Mouse (Mus musculus) stomach, postnatal 0 days (tissue): Measurements from ENCODE around the gene 9130213A22Rik. TPM values are rescaled to one million over a fixed set of nuclear protein-coding genes. Genes with fewer than 3 reads are reported as not detected.
A peak's percentile ranks its signal among the peaks of the same experiment; 100 is the strongest.

Experiments
- ATAC-seq: fragments of 200-750 bp; cut with Nextera tagmentation; 2 replicates; pipeline ENCODE4 v1.8.0; 2017; ENCODE audit not compliant: low FRiP score, low TSS enrichment
- DNase-seq: peaks from one replicate; pipeline ENCODE4 v3.0.0-alpha.2; 2016; ENCODE audit warnings: low spot score
- H3K27ac ChIP-seq: fragments of 300-500 bp; sonication (generic); replicated peaks from 2 replicates; pipeline ENCODE4 v1.5.1; 2014; ENCODE audit warnings: mild to moderate bottlenecking, control low read depth
- H3K27me3 ChIP-seq: fragments of 300-500 bp; sonication (generic); 2 replicates; pipeline ENCODE4 v1.6.1; 2014; ENCODE audit warnings: low read length; ENCODE audit not compliant: control insufficient read depth, insufficient read depth
- H3K36me3 ChIP-seq: fragments of 300-500 bp; sonication (generic); 2 replicates; pipeline ENCODE4 v1.6.1; 2014; ENCODE audit warnings: low read length, mixed read lengths; ENCODE audit not compliant: control insufficient read depth, insufficient read depth
- H3K4me1 ChIP-seq: fragments of 300-500 bp; sonication (generic); replicated peaks from 2 replicates; pipeline ENCODE4 v1.6.1; 2014; ENCODE audit warnings: antibody characterized with exemption; ENCODE audit not compliant: control insufficient read depth, insufficient read depth
- H3K4me2 ChIP-seq: fragments of 300-500 bp; sonication (generic); replicated peaks from 2 replicates; pipeline ENCODE4 v1.6.1; 2014; ENCODE audit warnings: low read depth, mild to moderate bottlenecking, control low read depth, moderate library complexity
- H3K4me3 ChIP-seq: fragments of 300-500 bp; sonication (generic); 2 replicates; pipeline ENCODE4 v1.5.1; 2014; ENCODE audit warnings: low read depth, low read length, control low read depth
- H3K9ac ChIP-seq: fragments of 300-500 bp; sonication (generic); 2 replicates; pipeline ENCODE4 v1.6.1; 2014; ENCODE audit warnings: mild to moderate bottlenecking, low read length, control low read depth, mixed read lengths
- H3K9me3 ChIP-seq: fragments of 300-500 bp; sonication (generic); 2 replicates; pipeline ENCODE4 v1.6.1; 2016; ENCODE audit warnings: low read length; ENCODE audit not compliant: control insufficient read depth
- CTCF ChIP-seq: IDR thresholded peaks from 2 replicates; pipeline ENCODE4 v1.5.1; 2016; ENCODE audit warnings: antibody characterized with exemption, low read depth, mild to moderate bottlenecking, moderate library complexity
- EP300 ChIP-seq: optimal IDR thresholded peaks from 2 replicates; pipeline ENCODE3; 2016; ENCODE audit warnings: antibody characterized with exemption
- WGBS: fragments of 180-500 bp; shearing (Covaris S2); extraction: QIAGEN DNeasy Blood & Tissue Kit; methylation state at CpG from one replicate; pipeline ENCODE4 v1.1.7; 2014; 5-methylcytosine and 5-hydroxymethylcytosine counted together
- polyA plus RNA-seq: library from polyadenylated mRNA; unstranded; fragments of >200 nt; fragmentation: Nextera tagmentation; extraction: Ambion mirVana; gene quantifications from 2 replicates; pipeline ENCODE4 v1.2.1, GENCODE M21; 2015

9130213A22Rik gene
- polyA plus RNA-seq, 1 experiment from 2014 or later: 0.24 TPM

DNA sequence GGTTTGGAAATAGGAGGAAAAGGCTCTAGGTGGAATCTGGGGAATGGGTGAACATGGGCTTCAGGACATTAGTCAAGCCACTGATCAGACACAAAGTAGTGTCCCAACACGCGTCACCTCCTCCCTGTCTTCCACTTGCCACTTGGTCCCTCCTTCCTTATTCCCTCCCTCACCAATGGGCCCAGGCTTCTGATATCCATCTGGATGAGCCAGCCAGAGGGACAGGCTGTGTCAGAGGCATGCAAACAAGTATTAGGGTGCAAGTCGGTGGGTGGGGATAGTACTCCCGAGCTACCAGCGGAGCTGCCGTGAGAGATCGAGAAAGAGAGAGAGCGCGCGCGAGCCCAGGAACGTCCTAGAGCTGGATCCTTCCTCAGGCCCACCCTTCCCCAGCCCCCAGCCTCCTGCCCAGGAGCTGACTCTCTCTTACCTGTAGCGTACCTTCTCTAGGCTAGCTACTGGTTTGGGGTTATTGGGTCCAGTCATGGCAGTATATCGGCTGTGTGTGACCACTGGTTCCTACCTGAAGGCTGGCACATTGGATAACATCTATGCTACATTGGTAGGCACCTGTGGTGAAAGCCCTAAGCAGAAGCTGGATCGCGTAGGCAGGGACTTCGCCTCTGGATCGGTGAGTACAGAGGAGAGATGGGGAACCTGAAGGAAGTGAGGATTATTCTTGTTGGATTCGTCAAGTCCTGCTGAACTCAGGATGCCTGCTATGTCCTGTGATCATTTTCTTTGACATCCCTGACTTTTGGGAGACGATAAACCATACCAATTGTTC is 3.7 kb upstream of the 9130213A22Rik start:
- Histone ChIP-seq H3K4me2 (peak overlapping the region; percentile 65), H3K4me3 (peak overlapping the region; percentile 37), H3K9me3 (no peaks in the 10 kb centered on the region), H3K4me1 (no peaks in the 10 kb centered on the region), H3K9ac (peak overlapping the region; percentile 35; the same call in 1 of the 2 replicates), H3K27ac (peak overlapping the region; percentile 74), H3K36me3 (no peaks in the 10 kb centered on the region), H3K27me3 (no peaks in the 10 kb centered on the region)
- DNase-seq (no peak), ATAC-seq (no peak)
- WGBS: 13% methylated on average over 18 of the region's 20 CpGs
- TF ChIP-seq EP300 (no peak), CTCF (0 out of 2 replicates have a peak, but pooled peaks have one; percentile 5)

DNA sequence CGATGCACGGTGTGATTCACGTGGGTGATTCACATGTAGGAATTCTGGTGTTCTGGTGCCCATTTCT is 3.3 kb upstream of the 9130213A22Rik start, which contains the start of gene Aloxe3:
TSS of gene Aloxe3 (plus strand) at position 45 of the 67 bp plus-strand sequence.
- TF ChIP-seq EP300: no peak
- no peak for TF ChIP-seq CTCF
- Histone ChIP-seq H3K27me3 (no peaks in the 10 kb centered on the region), H3K4me3 (peak within 1 kb of the TSS; percentile 37), H3K4me1 (no peaks in the 10 kb centered on the region), H3K27ac (peak within 1 kb of the TSS; percentile 74), H3K36me3 (no peaks in the 10 kb centered on the region), H3K9ac (peak within 1 kb of the TSS; percentile 35), H3K4me2 (peak within 1 kb of the TSS; percentile 65), H3K9me3 (no peaks in the 10 kb centered on the region)
- no peak for ATAC-seq
- WGBS: 2% methylated on average over 3 of the region's 3 CpGs
- DNase-seq: no peak

- Histone ChIP-seq H3K4me3 (peak overlapping the region; percentile 37), H3K4me1 (peaks cover under 1% of the 10 kb centered on the region; the same call in 1 of the 2 replicates), H3K9ac (peak overlapping the region; percentile 35), H3K9me3 (no peaks in the 10 kb centered on the region), H3K27ac (peak overlapping the region; percentile 74), H3K36me3 (no peaks in the 10 kb centered on the region), H3K4me2 (peak overlapping the region; percentile 65), H3K27me3 (no peaks in the 10 kb centered on the region)
- DNase-seq: peak; percentile 79
- peak; percentile 46 for ATAC-seq
- WGBS: under 1% methylated on average over 24 of the region's 24 CpGs
- TF ChIP-seq EP300: no peak
- peak; percentile 73 for TF ChIP-seq CTCF
Measured at GRCm38 (mm10) chr11:69125041-69125851, 2.9 kb upstream of the 9130213A22Rik start.

GRCm38 (mm10) chr11:69124498-69124847 is 2.1 kb upstream of the 9130213A22Rik start:
- Histone ChIP-seq H3K4me3 (no peak overlapping the region), H3K4me2 (no peak overlapping the region), H3K36me3 (no peaks in the 10 kb centered on the region), H3K4me1 (peaks cover 2% of the 10 kb centered on the region; the same call in 1 of the 2 replicates), H3K27me3 (no peaks in the 10 kb centered on the region), H3K9me3 (no peaks in the 10 kb centered on the region), H3K27ac (no peak overlapping the region), H3K9ac (no peak overlapping the region)
- ATAC-seq (peak; percentile 21; the same call in 1 of the 2 replicates), DNase-seq (peak; percentile 60)
- WGBS: under 1% methylated on average over 3 of the region's 3 CpGs
- TF ChIP-seq CTCF: no peak
- TF ChIP-seq EP300: peak; percentile 12

GRCm38 (mm10) chr11:69123693-69124497 is 1.5 kb upstream of the 9130213A22Rik start:
- Histone ChIP-seq H3K9ac (peak overlapping the region; percentile 58), H3K4me1 (peaks cover 2% of the 10 kb centered on the region; the same call in 1 of the 2 replicates), H3K4me3 (peak overlapping the region; percentile 68), H3K36me3 (no peaks in the 10 kb centered on the region), H3K27ac (peak overlapping the region; percentile 89), H3K27me3 (no peaks in the 10 kb centered on the region), H3K4me2 (peak overlapping the region; percentile 83), H3K9me3 (no peaks in the 10 kb centered on the region)
- under 1% methylated on average over 31 of the region's 31 CpGs for WGBS
- TF ChIP-seq EP300 (peak; percentile 81), CTCF (no peak)
- ATAC-seq (peak; percentile 62), DNase-seq (peak; percentile 87)
